Mouse (Mus musculus): Measurements from ENCODE around the gene Gm20388.
A peak's percentile ranks its signal among the peaks of the same experiment; 100 is the strongest.
"Not testable (repeated sequence)": the region's sequence is repeated elsewhere in the genome, so short reads cannot be mapped to it uniquely, and the experiment has no call there.

Gm20388 gene

GRCm38 (mm10) chr8:123203571-123203970 is 3292.9 kb downstream of the Gm20388 start:
- no peak for DNase-seq (ENCODE audit: low spot score)

GRCm38 (mm10) chr8:123211876-123212275 is 3301.2 kb downstream of the Gm20388 start:
- DNase-seq (ENCODE audit: low spot score): no peak

GRCm38 (mm10) chr8:123212321-123213117 is 3301.9 kb downstream of the Gm20388 start, which contains the start of the genes Chmp1a and Spata33:
TSS of gene Chmp1a (minus strand) at chr8:123212763.
TSS of gene Spata33 (plus strand) at chr8:123212832.
- peak; percentile 89 for DNase-seq (ENCODE audit: low spot score)

- no peak for DNase-seq (ENCODE audit: low spot score)
Measured at GRCm38 (mm10) chr8:123213118-123213772, 3302.6 kb downstream of the Gm20388 start.

GRCm38 (mm10) chr8:123215430-123215829 is 3304.8 kb downstream of the Gm20388 start:
- no peak for DNase-seq (ENCODE audit: low spot score)

GRCm38 (mm10) chr8:123220917-123221316 is 3310.3 kb downstream of the Gm20388 start:
- peak; percentile 92 for DNase-seq (ENCODE audit: low spot score)

GRCm38 (mm10) chr8:123224278-123225266 is 3313.9 kb downstream of the Gm20388 start, which contains the start of gene Cdk10:
TSS of gene Cdk10 (plus strand) at chr8:123224842.
- peak; percentile 93 for DNase-seq (ENCODE audit: low spot score)

- DNase-seq (ENCODE audit: low spot score): no peak
Measured at GRCm38 (mm10) chr8:123228416-123228815, 3317.8 kb downstream of the Gm20388 start.

GRCm38 (mm10) chr8:123230326-123230725 is 3319.7 kb downstream of the Gm20388 start:
- not testable (repeated sequence) for DNase-seq (ENCODE audit: low spot score)

- DNase-seq (ENCODE audit: low spot score): no peak
Measured at GRCm38 (mm10) chr8:123231742-123232141, 3321.1 kb downstream of the Gm20388 start.

GRCm38 (mm10) chr8:123232553-123232952 is 3321.9 kb downstream of the Gm20388 start:
- DNase-seq (ENCODE audit: low spot score): no peak

GRCm38 (mm10) chr8:123233300-123233699 is 3322.7 kb downstream of the Gm20388 start:
- DNase-seq (ENCODE audit: low spot score): no peak

- DNase-seq (ENCODE audit: low spot score): no peak
Measured at GRCm38 (mm10) chr8:123233760-123234159, 3323.1 kb downstream of the Gm20388 start.

GRCm38 (mm10) chr8:123234918-123235519 is 3324.4 kb downstream of the Gm20388 start:
- DNase-seq (ENCODE audit: low spot score): no peak

- peak; percentile 80 for DNase-seq (ENCODE audit: low spot score)
Measured at GRCm38 (mm10) chr8:123235520-123236497, 3325.2 kb downstream of the Gm20388 start, which contains the start of gene Spata2l. TSS of gene Spata2l (minus strand) at chr8:123236233.

GRCm38 (mm10) chr8:123239398-123239797 is 3328.8 kb downstream of the Gm20388 start:
- DNase-seq (ENCODE audit: low spot score): no peak

- no peak for DNase-seq (ENCODE audit: low spot score)
Measured at GRCm38 (mm10) chr8:123242107-123242923, 3331.7 kb downstream of the Gm20388 start.

GRCm38 (mm10) chr8:123243053-123243452 is 3332.4 kb downstream of the Gm20388 start:
- DNase-seq (ENCODE audit: low spot score): no peak

GRCm38 (mm10) chr8:123244382-123244781 is 3333.7 kb downstream of the Gm20388 start:
- no peak for DNase-seq (ENCODE audit: low spot score)

Measured in adipocyte (in vitro differentiated cells).